Mouse (Mus musculus) erythroblast, embryonic 14.5 days (primary cell): ENCODE data around the gene Tor1a.

Experiments
- GATA1 ChIP-seq: IDR thresholded peaks from 2 replicates; pipeline ENCODE4 v1.6.1; 2012; ENCODE audit warnings: low read length, inconsistent platforms, mixed read lengths
- TAL1 ChIP-seq: IDR thresholded peaks from 3 replicates; pipeline ENCODE4 v1.6.1; 2012; ENCODE audit warnings: low read length, inconsistent platforms, mixed read lengths

DNA sequence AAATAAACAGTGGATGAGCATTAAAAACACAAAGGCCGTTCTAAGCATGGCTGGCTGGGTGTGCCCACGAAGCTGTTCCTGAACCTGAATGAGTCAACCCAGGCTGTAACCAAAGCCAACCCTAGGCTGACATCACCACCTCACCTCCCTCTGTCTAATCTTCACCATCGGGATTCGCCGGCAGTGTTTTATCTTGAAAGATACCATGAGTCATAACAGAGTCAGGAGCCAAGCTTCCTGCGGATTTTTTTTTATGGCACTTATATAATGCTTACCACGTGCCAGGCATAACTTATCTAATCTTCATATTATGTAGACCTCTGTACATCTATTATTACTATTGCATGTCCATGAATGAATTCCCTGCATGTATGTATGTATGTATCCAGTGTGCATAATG is 47.5 kb downstream of the Tor1a start:
- no peak for TF ChIP-seq TAL1
- no peak for TF ChIP-seq GATA1
